Mouse (Mus musculus) spleen, adult 2 months (tissue): ENCODE results near the gene Calcoco2.

ENCODE experiments used
- CTCF ChIP-seq: fragments of 200-500 bp; IDR thresholded peaks from 2 replicates; pipeline ENCODE4 v1.5.1; 2011; ENCODE audit warnings: mild to moderate bottlenecking, inconsistent platforms; ENCODE audit not compliant: insufficient read depth, insufficient read length, insufficient replicate concordance; ENCODE audit errors: extremely low read depth
- POLR2A ChIP-seq: fragments of 200-500 bp; IDR thresholded peaks from 2 replicates; pipeline ENCODE4 v1.6.1; 2011; ENCODE audit warnings: low read depth, low read length, inconsistent platforms

DNA sequence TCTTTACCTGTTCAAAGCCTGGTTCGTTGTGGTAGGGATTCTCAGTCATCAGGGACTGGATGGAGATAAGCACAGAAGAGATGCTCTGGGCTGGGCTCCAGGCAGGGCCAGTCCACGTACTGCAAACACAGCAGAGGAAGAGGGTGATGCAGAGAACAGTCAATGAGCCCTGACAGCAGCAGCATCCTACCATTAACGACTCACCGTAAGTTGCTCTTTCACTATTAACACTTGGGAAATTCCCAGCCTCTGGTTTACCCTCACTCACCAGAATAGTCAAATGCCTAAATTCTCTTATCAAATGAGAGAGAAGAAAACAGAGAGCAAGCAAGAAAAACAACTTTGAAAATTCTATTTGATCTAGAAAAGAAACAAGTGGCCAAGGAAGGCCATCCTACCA lies 53.5 kb downstream of the Calcoco2 start:
- no peak for TF ChIP-seq POLR2A
- no peak for TF ChIP-seq CTCF
